Mouse (Mus musculus) cerebellum, adult 11-12 months (tissue): ENCODE results near the gene Fbh1.
A peak's percentile ranks its signal among the peaks of the same experiment; 100 is the strongest.
"Not testable (repeated sequence)": the region's sequence is repeated elsewhere in the genome, so short reads cannot be mapped to it uniquely, and the experiment has no call there.

ENCODE experiments used
- DNase-seq: peaks from one replicate; pipeline ENCODE4 v3.0.0; 2022

Gene Fbh1

GRCm38 (mm10) chr2:11718573-11718972 is 58.8 kb downstream of the Fbh1 start:
- DNase-seq, result no peak

- no peak for DNase-seq
Measured at GRCm38 (mm10) chr2:11714535-11714934, 62.8 kb downstream of the Fbh1 start.

- DNase-seq, result no peak
Measured at GRCm38 (mm10) chr2:11713021-11713420, 64.4 kb downstream of the Fbh1 start.

GRCm38 (mm10) chr2:11712483-11712990 is 64.8 kb downstream of the Fbh1 start:
- DNase-seq, result no peak

- DNase-seq, result not testable (repeated sequence)
Measured at GRCm38 (mm10) chr2:11710101-11710500, 67.3 kb downstream of the Fbh1 start.

- DNase-seq, result no peak
Measured at GRCm38 (mm10) chr2:11708538-11708937, 68.8 kb downstream of the Fbh1 start.

GRCm38 (mm10) chr2:11706746-11707065 is 70.7 kb downstream of the Fbh1 start:
- DNase-seq, result no peak

GRCm38 (mm10) chr2:11706030-11706745 is 71.2 kb downstream of the Fbh1 start:
- DNase-seq, result no peak

GRCm38 (mm10) chr2:11705201-11706025 is 72.0 kb downstream of the Fbh1 start, which contains the start of gene Il15ra:
Gene Il15ra (plus strand): TSS chr2:11705290.
- peak; percentile 5 for DNase-seq

GRCm38 (mm10) chr2:11699905-11700304 is 77.5 kb downstream of the Fbh1 start:
- DNase-seq, result no peak

GRCm38 (mm10) chr2:11698994-11699393 is 78.4 kb downstream of the Fbh1 start:
- no peak for DNase-seq

GRCm38 (mm10) chr2:11695867-11696266 is 81.5 kb downstream of the Fbh1 start:
- DNase-seq, result no peak

- no peak for DNase-seq
Measured at GRCm38 (mm10) chr2:11694104-11694503, 83.3 kb downstream of the Fbh1 start.

GRCm38 (mm10) chr2:11693352-11693751 is 84.0 kb downstream of the Fbh1 start:
- DNase-seq, result no peak
